Mouse (Mus musculus) kidney, adult 8-10 months (tissue): ENCODE measurements around the gene Cc2d2a.

Experiments used
- DNase-seq, 2 experiments: peaks; one replicate each; pipeline ENCODE4 v3.0.0; 2022

The Cc2d2a gene

GRCm38 (mm10) chr5:43728375-43729165 lies 66.4 kb downstream of the Cc2d2a start:
- no peak for DNase-seq

GRCm38 (mm10) chr5:43732381-43732780 lies 70.2 kb downstream of the Cc2d2a start:
- DNase-seq: no peak

DNA sequence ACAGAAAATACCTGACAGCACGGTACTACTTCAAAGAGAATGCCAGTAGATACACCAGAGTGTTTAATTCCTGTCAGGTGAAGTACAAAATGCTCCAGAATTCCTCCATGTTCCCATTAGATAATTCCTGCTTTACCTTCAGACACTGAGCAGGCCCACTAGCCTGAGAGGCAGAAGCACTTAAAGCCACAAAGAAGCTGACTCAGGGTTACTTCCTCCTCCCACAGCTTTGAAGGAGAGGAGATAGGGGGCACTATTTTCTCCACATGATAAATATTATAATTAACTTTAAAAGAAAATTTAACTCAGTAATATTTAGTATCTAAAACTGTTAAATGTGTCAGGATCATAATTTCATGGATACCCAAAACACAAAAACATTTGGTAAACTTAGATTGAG lies 82.0 kb downstream of the Cc2d2a start:
- no peak for DNase-seq

GRCm38 (mm10) chr5:43745156-43745555 lies 83.0 kb downstream of the Cc2d2a start:
- DNase-seq: peak in 1 of 2 experiments; percentile 7

DNA sequence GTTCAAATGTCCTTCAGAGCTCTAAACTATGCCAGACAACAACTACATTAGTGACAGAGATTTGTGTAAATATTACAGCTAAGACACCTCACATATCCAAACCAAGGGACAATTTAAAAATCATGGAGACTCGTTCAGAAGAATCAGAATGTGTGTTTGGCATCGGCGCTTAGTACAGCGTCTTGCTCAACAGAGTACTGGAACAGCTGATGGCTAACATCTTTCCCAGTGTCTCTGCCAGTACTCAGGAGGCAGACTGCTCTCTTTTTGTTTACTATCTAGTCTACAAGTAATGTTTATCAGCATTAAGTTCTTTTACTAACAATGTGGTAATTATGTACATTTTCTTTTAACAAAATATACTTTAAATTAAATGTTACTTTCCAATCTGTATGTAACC lies 85.9 kb downstream of the Cc2d2a start:
- no peak for DNase-seq

- DNase-seq: no peak
These were observed 86.9 kb downstream of the Cc2d2a start for GRCm38 (mm10) chr5:43749092-43749491.

DNA sequence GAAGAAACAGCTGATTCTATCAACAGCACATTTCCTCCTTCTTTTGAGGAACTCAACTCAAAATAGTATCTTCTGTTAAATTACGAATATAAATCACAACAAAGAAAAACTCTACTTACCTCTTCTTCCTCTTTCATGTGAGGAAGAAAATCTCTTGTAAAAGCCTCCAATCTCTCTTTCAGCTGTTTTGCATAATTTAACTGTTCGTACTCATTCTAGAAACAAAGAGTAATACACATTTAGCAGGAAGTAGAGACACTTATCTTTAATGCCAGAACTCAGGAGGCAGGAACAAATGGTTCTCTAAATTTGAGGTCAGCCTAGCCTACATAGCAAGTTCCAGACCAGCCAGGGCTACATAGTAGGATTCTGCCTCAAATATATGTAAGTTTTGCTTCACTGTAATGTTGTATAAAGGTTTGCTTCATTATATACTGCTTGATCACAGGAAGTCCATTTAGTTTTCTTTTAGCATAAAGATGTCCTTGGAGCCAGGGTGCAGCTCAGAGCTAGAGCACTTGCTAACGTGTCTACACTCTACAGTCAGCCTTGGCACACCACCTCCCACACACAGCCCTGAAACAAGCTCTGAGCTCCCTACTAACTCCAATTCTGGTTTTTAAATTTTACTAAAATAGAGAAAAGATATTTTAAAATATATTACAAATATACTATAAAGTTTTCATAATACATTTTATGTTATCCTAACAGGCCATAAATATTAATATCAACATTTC lies 108.6 kb downstream of the Cc2d2a start:
- no peak for DNase-seq

DNA sequence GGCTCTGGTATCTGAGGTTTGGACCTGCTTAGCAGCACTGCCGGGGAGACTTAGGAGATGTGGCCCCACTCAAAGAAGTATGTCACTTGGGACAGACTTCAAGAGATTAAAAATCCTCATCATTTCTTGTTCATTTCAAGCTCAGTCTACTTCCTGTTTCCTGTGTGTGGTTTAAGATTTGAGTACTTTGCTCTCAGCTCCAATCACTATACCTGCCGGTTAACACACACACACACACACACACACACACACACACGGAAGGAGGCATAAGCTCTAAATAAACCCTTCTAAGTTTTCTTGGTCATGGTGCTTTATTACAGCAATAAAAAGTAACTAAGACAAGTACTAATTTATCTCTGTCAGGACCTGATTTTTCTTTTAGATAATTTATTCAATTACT lies 109.4 kb downstream of the Cc2d2a start:
- DNase-seq: no peak

GRCm38 (mm10) chr5:43776407-43776806 lies 114.3 kb downstream of the Cc2d2a start:
- no peak for DNase-seq

GRCm38 (mm10) chr5:43776993-43777392 lies 114.8 kb downstream of the Cc2d2a start:
- no peak for DNase-seq

DNA sequence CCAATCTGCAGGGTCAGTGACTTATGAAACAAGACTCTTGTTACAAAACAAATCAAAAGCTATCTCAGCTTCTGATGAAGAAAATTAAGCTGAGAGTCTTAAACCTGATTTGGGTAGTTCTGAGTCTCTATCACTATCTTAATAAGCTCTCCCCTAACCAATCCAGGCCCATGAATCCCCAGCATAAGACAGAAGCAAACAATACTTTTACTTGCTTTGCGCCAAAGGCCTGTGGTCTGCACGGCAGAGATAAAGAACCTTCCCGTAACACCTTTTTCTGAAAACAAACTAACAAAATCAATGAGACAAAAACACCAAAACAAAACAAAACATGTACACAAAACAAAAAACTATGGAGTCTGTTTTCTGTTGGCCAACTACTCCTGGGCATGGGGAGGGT lies 116.4 kb downstream of the Cc2d2a start:
- DNase-seq: no peak

- peak; percentile 11 to 30 for DNase-seq
These were observed 119.4 kb downstream of the Cc2d2a start for GRCm38 (mm10) chr5:43781423-43781976.

DNA sequence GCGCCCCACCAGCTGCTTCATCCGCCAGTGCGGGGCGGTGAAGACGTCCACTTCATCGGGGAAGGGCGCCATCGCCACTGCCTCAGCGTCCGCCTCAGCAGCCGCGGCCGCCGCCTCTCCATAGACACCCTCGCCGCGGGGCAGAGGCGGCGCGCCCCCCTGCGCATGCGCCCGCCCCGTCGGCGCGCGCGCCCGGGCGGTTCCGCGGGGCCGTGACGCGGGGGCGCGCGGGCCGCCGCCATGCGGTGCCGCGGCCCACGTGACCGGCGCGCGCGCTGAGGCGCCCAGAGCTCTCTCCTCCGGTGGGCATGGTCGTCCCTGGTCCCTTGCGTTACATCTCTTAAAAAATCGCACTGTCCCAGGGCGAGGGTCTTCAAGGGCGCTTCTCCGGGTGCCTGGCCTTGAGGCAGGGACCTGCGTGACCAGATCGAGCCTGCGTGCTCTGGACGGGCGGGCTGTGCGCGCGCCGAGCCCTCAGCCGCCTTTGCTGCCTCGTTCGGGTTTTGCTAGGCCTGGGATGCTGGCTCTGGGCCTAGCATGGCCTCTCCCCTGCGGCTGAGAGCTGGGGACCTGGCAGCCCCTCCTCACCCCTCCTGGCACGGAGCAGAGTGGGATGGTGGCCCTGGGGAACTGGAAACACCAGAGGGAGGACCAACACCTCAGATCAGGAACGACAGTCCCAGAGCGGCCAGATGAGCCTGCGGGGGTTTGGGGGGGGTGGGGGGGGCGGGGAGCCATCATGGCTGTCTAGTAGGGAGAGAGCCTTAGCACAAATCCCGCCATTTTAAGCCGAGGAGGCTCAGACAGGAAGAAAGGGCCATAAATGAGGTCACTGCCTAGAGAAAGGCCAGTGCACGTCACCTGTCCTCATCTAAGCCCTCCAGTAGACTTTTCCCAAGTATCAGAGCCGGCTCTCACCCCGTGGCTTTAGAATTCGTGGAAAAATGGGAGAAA lies 120.1 kb downstream of the Cc2d2a start:
- DNase-seq: peak; percentile 59 to 68

GRCm38 (mm10) chr5:43783996-43784395 lies 121.8 kb downstream of the Cc2d2a start:
- DNase-seq: no peak

- no peak for DNase-seq
These were observed 124.5 kb downstream of the Cc2d2a start for GRCm38 (mm10) chr5:43786607-43787006.

GRCm38 (mm10) chr5:43787976-43788752 lies 126.0 kb downstream of the Cc2d2a start:
- no peak for DNase-seq
